Mouse (Mus musculus) limb, embryonic 14.5 days (tissue): ENCODE results near the gene Smyd3. TPM values are rescaled to one million over a fixed set of nuclear protein-coding genes. Genes with fewer than 3 reads are reported as not detected.

Source experiments
- ATAC-seq: fragments of 200-750 bp; cut with Nextera tagmentation; 2 replicates; pipeline ENCODE4 v1.8.0; 2017; ENCODE audit warnings: low read depth, moderate number of reproducible peaks, moderate TSS enrichment; ENCODE audit not compliant: low FRiP score
- DNase-seq: peaks from one replicate; pipeline ENCODE4 v3.0.0-alpha.2; 2015; ENCODE audit warnings: low spot score
- H3K27ac ChIP-seq: fragments of 300-500 bp; sonication (generic); replicated peaks from 2 replicates; pipeline ENCODE4 v1.5.1; 2014; ENCODE audit warnings: low read depth, mild to moderate bottlenecking, low read length, moderate library complexity, mixed read lengths
- H3K27me3 ChIP-seq: fragments of 300-500 bp; sonication (generic); 2 replicates; pipeline ENCODE4 v1.6.1; 2014; ENCODE audit warnings: low read length, mixed read lengths; ENCODE audit not compliant: control insufficient read depth, insufficient read depth
- H3K36me3 ChIP-seq: fragments of 300-500 bp; sonication (generic); 2 replicates; pipeline ENCODE4 v1.6.1; 2014; ENCODE audit warnings: mild to moderate bottlenecking, low read length, moderate library complexity, mixed read lengths; ENCODE audit not compliant: control insufficient read depth, insufficient read depth
- H3K4me1 ChIP-seq: fragments of 300-500 bp; sonication (generic); 2 replicates; pipeline ENCODE4 v1.6.1; 2014; ENCODE audit warnings: antibody characterized with exemption, low read length, mixed read lengths; ENCODE audit not compliant: control insufficient read depth, insufficient read depth
- H3K4me2 ChIP-seq: fragments of 300-500 bp; sonication (generic); replicated peaks from 2 replicates; pipeline ENCODE4 v1.6.1; 2014; ENCODE audit warnings: low read depth, mild to moderate bottlenecking, low read length, moderate library complexity; ENCODE audit not compliant: severe bottlenecking
- H3K4me3 ChIP-seq: fragments of 300-500 bp; sonication (generic); replicated peaks from 2 replicates; pipeline ENCODE4 v1.5.1; 2014; ENCODE audit warnings: low read length
- H3K9ac ChIP-seq: fragments of 300-500 bp; sonication (generic); 2 replicates; pipeline ENCODE4 v1.6.1; 2014; ENCODE audit warnings: mild to moderate bottlenecking, low read depth, low read length, moderate library complexity; ENCODE audit not compliant: severe bottlenecking
- H3K9me3 ChIP-seq: fragments of 300-500 bp; sonication (generic); 2 replicates; pipeline ENCODE4 v1.6.1; 2016; ENCODE audit warnings: low read length; ENCODE audit not compliant: control insufficient read depth
- POLR2A ChIP-seq: fragments of 200-500 bp; IDR thresholded peaks from 2 replicates; pipeline ENCODE4 v1.8.0; 2012; ENCODE audit warnings: inconsistent platforms, mild to moderate bottlenecking, moderate library complexity, borderline replicate concordance; ENCODE audit not compliant: insufficient read depth, insufficient read length; ENCODE audit errors: extremely low read depth
- WGBS: fragments of 180-500 bp; shearing (Covaris S2); extraction: QIAGEN DNeasy Blood & Tissue Kit; methylation state at CpG from one replicate; pipeline ENCODE4 v1.1.7; 2014; 5-methylcytosine and 5-hydroxymethylcytosine counted together
- polyA plus RNA-seq, 2 experiments: library from polyadenylated mRNA; depleted of rRNA in 1 of 2; stranded (reverse) in 1 of 2; unstranded in 1 of 2; fragments of >200 nt; fragmentation: Nextera tagmentation in 1 of 2; extraction: Ambion mirVana in 1 of 2; gene quantifications; 2 replicates each; pipeline versions ENCODE4 v1.2.1 to v1.2.3; 2012 to 2014

Smyd3 gene
- polyA plus RNA-seq, 2 experiments, result 9.8 to 21.5 TPM

DNA sequence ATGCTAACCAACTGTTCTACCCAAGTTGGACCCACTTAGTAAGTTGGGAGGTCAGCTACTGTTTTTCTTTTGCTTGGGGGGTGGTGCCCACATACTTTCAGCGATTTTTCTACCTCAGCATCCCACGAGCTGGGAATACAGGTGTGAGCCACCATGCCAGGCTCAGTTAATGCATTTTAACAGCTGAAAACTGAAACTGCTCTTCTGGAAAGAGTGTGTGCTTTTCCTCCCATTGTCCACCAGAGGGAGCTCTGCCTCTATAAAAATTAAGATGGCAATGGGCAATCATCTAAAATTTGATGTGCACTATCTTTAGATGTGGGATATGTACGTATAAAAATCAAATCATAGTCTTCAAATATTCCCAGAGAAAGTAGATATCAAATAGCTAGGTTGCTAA lies 15.3 kb downstream of the Smyd3 start:
- no peaks in the 10 kb centered on the region for H3K36me3 ChIP-seq
- DNase-seq, result no peak
- no peak for TF ChIP-seq POLR2A
- WGBS, result 18% methylated on average over 3 of the region's 3 CpGs
- no peak for ATAC-seq
- H3K27ac ChIP-seq, result no peak overlapping the region
- no peak overlapping the region for H3K9ac ChIP-seq
- no peak overlapping the region for H3K4me3 ChIP-seq
- H3K4me1 ChIP-seq, result no peaks in the 10 kb centered on the region
- H3K27me3 ChIP-seq, result no peaks in the 10 kb centered on the region
- no peaks in the 10 kb centered on the region for H3K9me3 ChIP-seq
- no peak overlapping the region for H3K4me2 ChIP-seq

GRCm38 (mm10) chr1:179499257-179499656 lies 18.6 kb downstream of the Smyd3 start:
- Histone ChIP-seq H3K36me3 (no peaks in the 10 kb centered on the region), H3K4me2 (no peak overlapping the region), H3K4me1 (no peaks in the 10 kb centered on the region), H3K4me3 (no peak overlapping the region), H3K9me3 (no peaks in the 10 kb centered on the region), H3K27me3 (no peaks in the 10 kb centered on the region), H3K9ac (no peak overlapping the region), H3K27ac (no peak overlapping the region)
- TF ChIP-seq POLR2A, result no peak
- ATAC-seq, result no peak
- WGBS, result 80% methylated on average over 3 of the region's 3 CpGs
- DNase-seq, result no peak

DNA sequence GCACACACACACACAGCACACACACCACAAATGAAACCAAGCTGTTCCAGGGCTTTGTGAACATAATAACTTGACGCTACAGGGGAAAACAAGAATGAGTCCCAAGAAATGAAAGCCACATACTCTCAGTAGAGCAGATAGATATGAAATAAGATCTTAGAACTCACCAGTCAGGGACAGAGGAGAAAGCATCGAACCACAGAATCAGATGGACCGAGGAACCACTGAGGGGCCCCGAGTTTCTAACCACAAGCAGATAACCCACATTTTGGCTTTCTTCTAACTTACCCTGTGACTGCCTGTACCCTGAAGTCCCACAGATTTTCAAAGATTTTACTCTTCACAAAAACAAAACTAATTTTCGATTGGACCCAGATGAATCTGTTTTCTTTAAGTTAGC lies 24.9 kb downstream of the Smyd3 start:
- TF ChIP-seq POLR2A, result no peak
- ATAC-seq, result no peak
- Histone ChIP-seq H3K36me3 (no peaks in the 10 kb centered on the region), H3K4me1 (no peaks in the 10 kb centered on the region), H3K9me3 (no peaks in the 10 kb centered on the region; the same call in 1 of the 2 replicates), H3K4me3 (no peak overlapping the region), H3K27me3 (no peaks in the 10 kb centered on the region), H3K4me2 (no peak overlapping the region), H3K27ac (no peak overlapping the region), H3K9ac (no peak overlapping the region)
- no peak for DNase-seq
- WGBS, result 81% methylated on average over 5 of the region's 5 CpGs

- Histone ChIP-seq H3K4me2 (no peak overlapping the region), H3K4me1 (no peaks in the 10 kb centered on the region), H3K9ac (no peak overlapping the region), H3K9me3 (no peaks in the 10 kb centered on the region; the same call in 1 of the 2 replicates), H3K27me3 (no peaks in the 10 kb centered on the region), H3K4me3 (no peak overlapping the region), H3K36me3 (no peaks in the 10 kb centered on the region), H3K27ac (no peak overlapping the region)
- DNase-seq (no peak), ATAC-seq (no peak)
- TF ChIP-seq POLR2A, result no peak
- WGBS, result 75% methylated on average over 5 of the region's 5 CpGs
These were observed 29.3 kb downstream of the Smyd3 start for GRCm38 (mm10) chr1:179488520-179488919.

- H3K27me3 ChIP-seq, result no peaks in the 10 kb centered on the region
- no peak overlapping the region for H3K27ac ChIP-seq
- no peak overlapping the region for H3K4me3 ChIP-seq
- DNase-seq (no peak), ATAC-seq (no peak)
- H3K4me1 ChIP-seq, result no peaks in the 10 kb centered on the region
- H3K9ac ChIP-seq, result no peak overlapping the region
- no peaks in the 10 kb centered on the region for H3K36me3 ChIP-seq
- no peak for TF ChIP-seq POLR2A
- no peaks in the 10 kb centered on the region; the same call in 1 of the 2 replicates for H3K9me3 ChIP-seq
- H3K4me2 ChIP-seq, result no peak overlapping the region
- 36% methylated on average over 5 of the region's 5 CpGs for WGBS
These were observed 29.9 kb downstream of the Smyd3 start for GRCm38 (mm10) chr1:179487990-179488389.

- Histone ChIP-seq H3K27ac (no peak overlapping the region), H3K9me3 (no peaks in the 10 kb centered on the region; the same call in 1 of the 2 replicates), H3K36me3 (no peaks in the 10 kb centered on the region), H3K27me3 (no peaks in the 10 kb centered on the region), H3K4me2 (no peak overlapping the region), H3K4me1 (no peaks in the 10 kb centered on the region), H3K4me3 (no peak overlapping the region), H3K9ac (no peak overlapping the region)
- DNase-seq, result no peak
- TF ChIP-seq POLR2A, result no peak
- ATAC-seq, result no peak
- 87% methylated on average over 2 of the region's 2 CpGs for WGBS
These were observed 30.6 kb downstream of the Smyd3 start for GRCm38 (mm10) chr1:179487238-179487637.
